Mouse (Mus musculus): ENCODE measurements around the gene Cpm. TPM values are rescaled to one million over a fixed set of nuclear protein-coding genes. Genes with fewer than 3 reads are reported as not detected.

Cpm gene
- polyA plus RNA-seq, 1 experiment, result 6.7 TPM

DNA sequence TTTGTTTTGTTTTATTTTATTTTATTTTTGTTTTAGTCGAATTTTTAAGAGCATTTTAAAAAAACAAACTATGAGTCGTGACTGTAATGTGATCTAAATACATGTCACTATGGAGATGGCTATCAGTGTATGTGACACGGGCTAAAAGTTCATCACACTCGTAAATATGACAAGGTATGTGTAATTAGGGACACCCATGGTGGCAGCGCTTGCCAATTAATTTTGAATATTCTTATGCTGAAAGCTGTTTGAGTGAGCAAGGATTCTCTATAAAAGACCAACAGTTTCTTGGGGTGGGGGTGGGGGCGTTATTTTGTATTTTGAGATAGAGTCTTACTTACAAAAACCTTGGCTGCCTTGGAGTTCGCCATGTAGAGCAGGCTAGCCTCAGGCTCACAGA is 96.4 kb downstream of the Cpm start:
- Histone ChIP-seq H3K4me3 (ENCODE audit: low read depth, low read length) (no peak overlapping the region), H3K27me3 (ENCODE audit: control insufficient read depth, insufficient read depth, low read length, poor library complexity, severe bottlenecking) (no peaks in the 10 kb centered on the region), H3K36me3 (ENCODE audit: control insufficient read depth, insufficient read depth, low read length, poor library complexity, severe bottlenecking) (no peaks in the 10 kb centered on the region), H3K4me1 (ENCODE audit: control insufficient read depth, insufficient read depth, low read length) (no peaks in the 10 kb centered on the region), H3K9ac (ENCODE audit: low read depth, poor library complexity, severe bottlenecking) (no peak overlapping the region), H3K9me3 (replicated peaks; ENCODE audit: control insufficient read depth, insufficient read depth, low read length, poor library complexity, severe bottlenecking) (no peaks in the 10 kb centered on the region), H3K27ac (ENCODE audit: insufficient read depth, low read length) (no peak overlapping the region)
- no peak for TF ChIP-seq EP300 (IDR thresholded peaks at IDR 0.05; ENCODE audit: insufficient read depth, low read depth, low read length)
- TF ChIP-seq POLR2A (IDR thresholded peaks at IDR 0.05; ENCODE audit: insufficient read depth, low read length), result no peak
- TF ChIP-seq CTCF (IDR thresholded peaks at IDR 0.05; ENCODE audit: low read depth, low read length), result no peak

DNA sequence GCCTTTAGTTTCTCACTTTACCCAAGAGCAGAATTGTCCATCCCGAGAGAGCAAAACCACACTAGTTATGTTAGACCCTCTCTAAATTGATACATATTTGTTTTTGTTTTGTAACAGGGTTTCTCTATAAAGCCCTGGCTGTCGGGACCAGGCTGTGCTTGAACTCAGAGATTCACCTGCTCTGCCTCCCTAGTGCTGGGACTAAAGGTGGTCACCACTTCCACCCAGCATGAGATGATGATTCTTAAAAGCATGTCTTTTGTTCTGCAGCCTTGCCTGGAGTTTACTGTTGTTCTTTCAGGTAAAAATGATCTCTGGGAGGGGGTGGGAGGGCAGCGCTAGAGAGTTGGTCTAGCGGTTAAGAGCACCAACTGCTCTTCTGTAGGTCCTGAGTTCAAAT is 97.0 kb downstream of the Cpm start:
- H3K27me3 ChIP-seq (ENCODE audit: control insufficient read depth, insufficient read depth, low read length, poor library complexity, severe bottlenecking), result no peaks in the 10 kb centered on the region
- no peak overlapping the region for H3K9ac ChIP-seq (ENCODE audit: low read depth, poor library complexity, severe bottlenecking)
- no peaks in the 10 kb centered on the region for H3K4me1 ChIP-seq (ENCODE audit: control insufficient read depth, insufficient read depth, low read length)
- TF ChIP-seq POLR2A (IDR thresholded peaks at IDR 0.05; ENCODE audit: insufficient read depth, low read length) (no peak), EP300 (IDR thresholded peaks at IDR 0.05; ENCODE audit: insufficient read depth, low read depth, low read length) (no peak), CTCF (IDR thresholded peaks at IDR 0.05; ENCODE audit: low read depth, low read length) (no peak)
- H3K4me3 ChIP-seq (ENCODE audit: low read depth, low read length), result no peak overlapping the region
- H3K36me3 ChIP-seq (ENCODE audit: control insufficient read depth, insufficient read depth, low read length, poor library complexity, severe bottlenecking), result no peaks in the 10 kb centered on the region
- no peaks in the 10 kb centered on the region for H3K9me3 ChIP-seq (replicated peaks; ENCODE audit: control insufficient read depth, insufficient read depth, low read length, poor library complexity, severe bottlenecking)
- H3K27ac ChIP-seq (ENCODE audit: insufficient read depth, low read length), result no peak overlapping the region

- H3K27me3 ChIP-seq (ENCODE audit: control insufficient read depth, insufficient read depth, low read length, poor library complexity, severe bottlenecking), result no peaks in the 10 kb centered on the region
- no peak overlapping the region for H3K27ac ChIP-seq (ENCODE audit: insufficient read depth, low read length)
- no peaks in the 10 kb centered on the region for H3K9me3 ChIP-seq (replicated peaks; ENCODE audit: control insufficient read depth, insufficient read depth, low read length, poor library complexity, severe bottlenecking)
- no peak for TF ChIP-seq CTCF (IDR thresholded peaks at IDR 0.05; ENCODE audit: low read depth, low read length)
- TF ChIP-seq EP300 (IDR thresholded peaks at IDR 0.05; ENCODE audit: insufficient read depth, low read depth, low read length), result no peak
- H3K9ac ChIP-seq (ENCODE audit: low read depth, poor library complexity, severe bottlenecking), result no peak overlapping the region
- H3K4me3 ChIP-seq (ENCODE audit: low read depth, low read length), result no peak overlapping the region
- H3K4me1 ChIP-seq (ENCODE audit: control insufficient read depth, insufficient read depth, low read length), result no peaks in the 10 kb centered on the region
- H3K36me3 ChIP-seq (ENCODE audit: control insufficient read depth, insufficient read depth, low read length, poor library complexity, severe bottlenecking), result no peaks in the 10 kb centered on the region
These were observed 97.6 kb downstream of the Cpm start for GRCm38 (mm10) chr10:117726888-117727385.

DNA sequence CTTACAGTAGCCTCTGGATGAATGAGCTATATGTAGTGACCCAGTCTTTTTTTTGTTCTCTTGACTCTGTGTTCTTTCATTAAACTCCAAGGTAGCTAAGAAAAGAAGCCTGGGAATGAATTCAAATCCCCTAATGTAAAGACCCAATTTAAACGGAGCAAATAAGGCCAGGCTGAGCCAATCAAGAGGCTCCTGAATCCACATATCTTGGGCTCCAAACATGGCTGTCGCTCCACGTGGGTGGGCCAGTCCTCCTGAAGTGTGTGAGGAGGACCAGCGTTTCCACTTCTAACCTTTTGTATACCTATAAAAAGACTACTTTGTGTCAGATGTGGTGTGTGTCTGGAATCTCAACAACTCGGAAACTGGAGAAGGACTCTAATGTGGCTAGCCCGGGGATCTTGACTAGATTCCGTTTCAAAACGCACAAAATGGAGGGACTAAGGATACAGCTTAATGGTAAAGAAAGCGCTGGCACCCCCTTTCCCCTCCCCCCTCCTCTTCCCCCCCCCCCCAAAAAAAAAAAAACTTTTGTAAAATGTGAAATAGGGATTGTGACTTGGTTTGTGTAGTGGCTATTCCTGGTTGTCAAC is 98.3 kb downstream of the Cpm start:
- H3K4me1 ChIP-seq (ENCODE audit: control insufficient read depth, insufficient read depth, low read length), result no peaks in the 10 kb centered on the region
- no peaks in the 10 kb centered on the region for H3K9me3 ChIP-seq (replicated peaks; ENCODE audit: control insufficient read depth, insufficient read depth, low read length, poor library complexity, severe bottlenecking)
- no peak overlapping the region for H3K4me3 ChIP-seq (ENCODE audit: low read depth, low read length)
- no peak overlapping the region for H3K9ac ChIP-seq (ENCODE audit: low read depth, poor library complexity, severe bottlenecking)
- no peak for TF ChIP-seq POLR2A (IDR thresholded peaks at IDR 0.05; ENCODE audit: insufficient read depth, low read length)
- TF ChIP-seq CTCF (IDR thresholded peaks at IDR 0.05; ENCODE audit: low read depth, low read length), result no peak
- TF ChIP-seq EP300 (IDR thresholded peaks at IDR 0.05; ENCODE audit: insufficient read depth, low read depth, low read length), result no peak
- H3K27me3 ChIP-seq (ENCODE audit: control insufficient read depth, insufficient read depth, low read length, poor library complexity, severe bottlenecking), result no peaks in the 10 kb centered on the region
- H3K27ac ChIP-seq (ENCODE audit: insufficient read depth, low read length), result no peak overlapping the region
- no peaks in the 10 kb centered on the region for H3K36me3 ChIP-seq (ENCODE audit: control insufficient read depth, insufficient read depth, low read length, poor library complexity, severe bottlenecking)

- H3K9me3 ChIP-seq (replicated peaks; ENCODE audit: control insufficient read depth, insufficient read depth, low read length, poor library complexity, severe bottlenecking), result no peaks in the 10 kb centered on the region
- H3K27ac ChIP-seq (ENCODE audit: insufficient read depth, low read length), result no peak overlapping the region
- H3K4me3 ChIP-seq (ENCODE audit: low read depth, low read length), result no peak overlapping the region
- H3K9ac ChIP-seq (ENCODE audit: low read depth, poor library complexity, severe bottlenecking), result no peak overlapping the region
- TF ChIP-seq EP300 (IDR thresholded peaks at IDR 0.05; ENCODE audit: insufficient read depth, low read depth, low read length) (no peak), POLR2A (IDR thresholded peaks at IDR 0.05; ENCODE audit: insufficient read depth, low read length) (no peak), CTCF (IDR thresholded peaks at IDR 0.05; ENCODE audit: low read depth, low read length) (no peak)
- H3K4me1 ChIP-seq (ENCODE audit: control insufficient read depth, insufficient read depth, low read length), result no peaks in the 10 kb centered on the region
- no peaks in the 10 kb centered on the region for H3K36me3 ChIP-seq (ENCODE audit: control insufficient read depth, insufficient read depth, low read length, poor library complexity, severe bottlenecking)
- no peaks in the 10 kb centered on the region for H3K27me3 ChIP-seq (ENCODE audit: control insufficient read depth, insufficient read depth, low read length, poor library complexity, severe bottlenecking)
These were observed 99.3 kb downstream of the Cpm start for GRCm38 (mm10) chr10:117728574-117728973.

DNA sequence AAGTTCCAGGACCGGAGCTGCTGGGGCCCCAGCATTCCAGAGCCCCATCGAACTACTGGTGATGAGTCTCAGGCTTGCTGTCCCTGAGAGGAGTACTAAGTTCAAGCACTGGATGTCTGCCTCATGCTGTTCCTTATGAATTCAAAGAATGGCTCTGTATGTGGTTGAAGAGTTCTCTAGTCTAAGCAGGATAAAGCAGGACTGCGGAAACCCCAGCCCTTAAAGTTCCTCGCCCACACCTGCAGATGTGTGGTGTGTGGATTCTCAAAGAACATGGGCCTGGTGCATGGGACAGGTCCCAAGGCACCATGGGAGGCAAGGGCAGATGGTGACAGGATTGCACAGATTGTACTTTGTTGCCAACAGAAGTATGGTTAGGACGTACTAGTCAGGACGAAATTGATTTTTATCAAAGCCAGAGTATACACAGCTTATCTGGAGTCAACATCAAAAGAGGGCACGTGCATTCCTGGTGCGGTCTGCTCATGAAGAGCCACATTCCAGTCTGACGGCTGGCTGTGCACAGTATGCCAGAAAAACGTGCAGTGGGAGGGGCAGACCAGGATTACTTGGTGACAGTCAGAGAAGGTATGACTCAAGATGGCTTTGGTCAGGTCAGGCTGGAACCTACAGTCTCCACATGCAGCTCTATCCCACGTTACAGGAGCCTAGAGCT is 100.0 kb downstream of the Cpm start:
- Histone ChIP-seq H3K27me3 (ENCODE audit: control insufficient read depth, insufficient read depth, low read length, poor library complexity, severe bottlenecking) (no peaks in the 10 kb centered on the region), H3K9ac (ENCODE audit: low read depth, poor library complexity, severe bottlenecking) (no peak overlapping the region), H3K36me3 (ENCODE audit: control insufficient read depth, insufficient read depth, low read length, poor library complexity, severe bottlenecking) (no peaks in the 10 kb centered on the region), H3K4me3 (ENCODE audit: low read depth, low read length) (no peak overlapping the region), H3K9me3 (replicated peaks; ENCODE audit: control insufficient read depth, insufficient read depth, low read length, poor library complexity, severe bottlenecking) (no peaks in the 10 kb centered on the region), H3K4me1 (ENCODE audit: control insufficient read depth, insufficient read depth, low read length) (no peaks in the 10 kb centered on the region), H3K27ac (ENCODE audit: insufficient read depth, low read length) (no peak overlapping the region)
- TF ChIP-seq POLR2A (IDR thresholded peaks at IDR 0.05; ENCODE audit: insufficient read depth, low read length) (no peak), CTCF (IDR thresholded peaks at IDR 0.05; ENCODE audit: low read depth, low read length) (no peak), EP300 (IDR thresholded peaks at IDR 0.05; ENCODE audit: insufficient read depth, low read depth, low read length) (no peak)

All from ES-Bruce4 (cell line).